Mouse (Mus musculus) ES-Bruce4 (cell line): Measurements from ENCODE around the gene Cdh22.
A peak's percentile ranks its signal among the peaks of the same experiment; 100 is the strongest.

Experiments used
- CTCF ChIP-seq: IDR thresholded peaks from one replicate; pipeline ENCODE4 v1.8.1; 2011; ENCODE audit warnings: low read depth, low read length
- EP300 ChIP-seq: IDR thresholded peaks from 2 replicates; pipeline ENCODE4 v1.6.1; 2011; ENCODE audit warnings: low read depth, low read length; ENCODE audit not compliant: insufficient read depth
- POLR2A ChIP-seq: IDR thresholded peaks from one replicate; pipeline ENCODE4 v1.8.1; 2011; ENCODE audit warnings: low read length; ENCODE audit not compliant: insufficient read depth

- TF ChIP-seq CTCF (peak; percentile 32), EP300 (no peak), POLR2A (no peak)
These were observed 962 bp downstream of the Cdh22 start for GRCm38 (mm10) chr2:165233491-165234290.
